Mouse (Mus musculus): ENCODE measurements around the gene Krt80.

The Krt80 gene

DNA sequence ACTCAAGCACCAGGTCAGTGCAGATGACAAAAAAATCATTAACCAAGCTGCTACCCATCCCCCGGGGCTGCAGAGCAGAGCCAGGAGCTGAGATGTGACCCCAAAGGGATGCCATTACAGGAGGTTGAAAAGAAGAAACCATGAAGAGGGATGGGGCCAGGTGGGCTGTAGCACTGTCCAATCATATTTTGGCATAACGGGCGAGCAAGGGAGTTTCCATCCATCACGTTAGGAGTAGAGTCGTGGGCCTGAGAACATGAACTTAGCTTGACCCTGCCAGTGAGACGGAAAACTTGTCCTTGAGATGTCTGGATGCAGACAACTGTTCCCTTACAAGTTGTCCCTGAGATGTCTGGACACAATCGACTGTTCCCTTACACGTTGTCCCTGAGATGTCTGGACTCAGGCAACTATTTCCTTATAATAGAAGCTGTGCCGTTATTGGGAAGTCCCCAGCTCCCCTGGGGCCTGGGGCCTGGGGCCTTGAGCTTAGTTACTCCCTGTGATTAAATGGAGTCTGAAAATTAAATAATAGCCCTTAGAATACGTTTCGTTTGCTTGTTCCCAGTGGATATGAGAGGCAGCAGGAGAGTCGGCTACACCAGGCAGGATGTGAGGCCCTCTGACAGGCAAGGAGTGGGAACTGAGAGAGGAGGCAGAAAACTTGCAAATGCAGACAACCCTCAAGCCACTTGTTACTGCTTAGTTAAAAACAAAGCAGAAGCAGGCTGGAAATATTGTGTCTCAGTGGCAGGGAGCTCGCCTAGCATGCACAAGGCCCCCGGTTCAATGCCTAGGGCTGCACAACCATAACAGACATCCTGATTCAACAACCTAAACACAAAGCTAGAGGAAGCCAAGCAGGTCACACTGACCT, 50.8 kb downstream of the Krt80 start:
- DNase-seq (ENCODE audit: inconsistent age in 2 of 2, low spot score in 1 of 2): peak; percentile 78 to 85

DNA sequence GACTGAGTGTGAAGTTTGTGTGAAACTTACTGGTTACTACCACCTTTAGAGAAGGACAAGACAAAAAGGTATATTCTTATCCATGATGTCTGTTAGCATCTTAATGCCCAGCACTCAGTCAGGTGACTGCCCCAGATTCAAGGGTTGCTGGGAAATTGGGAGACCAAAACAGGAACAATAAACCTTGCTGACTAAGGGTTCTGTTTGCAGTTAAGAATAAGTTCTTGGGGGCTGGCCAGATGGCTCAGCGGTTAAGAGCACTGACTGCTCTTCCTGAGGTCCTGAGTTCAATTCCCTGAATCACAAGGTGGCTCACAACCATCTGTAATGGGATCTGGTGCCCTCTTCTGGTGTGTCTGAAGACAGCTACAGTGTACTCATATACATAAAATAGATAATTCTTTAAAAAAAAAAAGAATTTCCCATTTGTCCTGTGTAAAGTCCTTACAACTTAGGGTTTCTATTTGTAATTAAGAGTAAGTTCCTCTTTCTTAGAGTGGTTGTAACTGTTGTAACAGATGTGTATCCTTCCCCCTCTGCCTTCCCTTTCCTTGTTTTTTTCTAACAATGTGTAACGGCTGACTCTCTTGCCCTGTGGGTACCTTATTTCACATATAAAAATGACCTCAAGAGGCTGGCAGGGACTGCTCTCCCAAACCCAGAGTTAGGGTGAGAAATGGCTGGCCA, 52.0 kb downstream of the Krt80 start:
- peak in 1 of 2 experiments; percentile 61 for DNase-seq (ENCODE audit: inconsistent age in 2 of 2, low spot score in 1 of 2)

DNA sequence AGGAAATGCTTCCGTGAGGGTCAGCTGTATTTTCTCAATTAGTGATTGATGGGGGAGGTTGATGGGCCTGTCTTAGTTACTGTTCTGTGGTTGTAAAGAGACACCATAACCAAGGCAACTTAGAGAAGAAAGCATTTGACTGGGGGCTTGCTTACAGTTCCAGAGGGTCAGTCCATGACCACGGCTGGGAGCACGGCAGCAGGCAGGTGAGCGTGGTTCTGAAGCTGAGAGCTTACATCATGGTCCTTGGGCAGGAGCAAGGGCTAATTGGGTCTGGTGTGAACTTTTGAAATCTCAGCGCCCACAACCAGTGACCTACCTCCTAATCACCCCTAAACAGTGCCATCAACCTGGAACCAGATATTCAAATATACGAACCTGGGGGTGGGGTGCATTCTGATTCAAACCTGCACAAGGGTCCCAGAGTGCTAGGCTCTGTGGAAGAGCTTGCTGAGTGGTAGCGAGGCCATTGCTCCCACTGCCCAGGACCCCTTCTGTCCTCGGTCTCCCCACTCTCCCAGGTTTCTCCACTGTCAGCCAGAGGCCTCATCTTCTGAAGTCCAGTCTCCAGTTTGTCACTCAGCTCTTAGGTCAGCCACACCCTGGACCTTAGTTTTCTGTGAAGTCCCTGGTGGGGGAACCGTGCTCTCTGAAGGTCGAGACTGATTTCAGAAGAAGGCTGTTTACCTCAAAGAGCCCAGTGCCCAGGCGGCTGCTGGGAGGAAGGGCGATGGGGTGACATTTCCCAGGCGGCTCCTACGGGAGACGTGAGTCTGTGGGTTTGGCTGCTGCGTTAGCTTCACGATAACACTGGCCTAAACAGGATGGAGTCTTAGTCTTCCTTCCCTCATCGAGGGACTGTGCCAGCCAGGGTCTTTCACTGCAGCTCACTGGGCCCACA, 52.8 kb downstream of the Krt80 start:
- DNase-seq (ENCODE audit: inconsistent age in 2 of 2, low spot score in 1 of 2): peak; percentile 37 to 62

DNA sequence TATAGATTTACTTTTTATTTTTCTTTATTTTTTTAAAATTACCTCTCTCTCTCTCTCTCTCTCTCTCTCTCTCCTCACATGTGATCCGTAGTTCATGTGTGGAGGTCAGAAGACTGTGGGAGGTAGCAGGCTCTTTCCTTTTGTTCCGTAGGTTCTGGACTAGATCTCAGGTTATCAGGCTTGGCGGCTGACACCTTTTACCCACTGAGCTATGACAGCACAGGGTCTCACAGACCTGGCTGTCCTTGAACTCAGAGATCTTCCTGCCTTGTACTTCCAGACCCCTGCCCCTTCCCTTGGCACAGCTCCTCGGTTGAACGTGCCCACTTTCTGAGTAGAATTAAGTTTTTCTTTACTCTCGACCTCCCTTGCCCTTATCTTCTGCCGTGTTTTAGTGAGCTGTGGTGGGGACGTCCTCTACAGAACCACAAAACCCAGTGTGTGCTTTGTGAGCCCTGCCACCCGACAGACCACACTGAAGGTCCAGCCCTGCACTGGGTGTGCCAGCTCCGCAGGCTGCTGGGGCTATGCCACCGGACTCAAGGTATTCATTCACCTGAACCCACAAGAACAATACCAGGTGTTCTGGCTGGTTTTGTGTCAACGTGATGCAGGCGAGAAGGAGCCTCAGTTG, 53.6 kb downstream of the Krt80 start:
- peak; percentile 33 to 56 for DNase-seq (ENCODE audit: inconsistent age in 2 of 2, low spot score in 1 of 2)

DNA sequence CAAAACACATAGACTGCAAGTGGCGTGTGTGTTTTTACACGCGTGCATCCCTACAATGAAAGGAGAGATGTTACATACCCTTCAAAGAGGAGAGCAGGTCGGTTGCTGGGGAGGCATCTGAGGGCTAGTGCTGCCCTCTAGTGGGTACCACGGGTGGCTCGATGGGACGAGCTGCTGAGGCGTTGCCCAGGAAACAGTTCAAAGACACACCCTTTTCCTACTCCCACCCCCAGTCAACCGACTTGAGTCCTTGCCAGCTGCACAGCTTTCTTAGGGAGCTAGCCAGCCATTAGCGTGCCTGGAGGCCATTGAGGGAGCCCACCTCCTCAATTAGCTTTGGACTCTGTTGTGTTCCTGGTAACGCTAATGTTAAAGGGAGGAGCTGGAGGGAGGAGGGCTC, 54.1 kb downstream of the Krt80 start:
- peak; percentile 93 to 97 for DNase-seq (ENCODE audit: inconsistent age in 2 of 2, low spot score in 1 of 2)

DNA sequence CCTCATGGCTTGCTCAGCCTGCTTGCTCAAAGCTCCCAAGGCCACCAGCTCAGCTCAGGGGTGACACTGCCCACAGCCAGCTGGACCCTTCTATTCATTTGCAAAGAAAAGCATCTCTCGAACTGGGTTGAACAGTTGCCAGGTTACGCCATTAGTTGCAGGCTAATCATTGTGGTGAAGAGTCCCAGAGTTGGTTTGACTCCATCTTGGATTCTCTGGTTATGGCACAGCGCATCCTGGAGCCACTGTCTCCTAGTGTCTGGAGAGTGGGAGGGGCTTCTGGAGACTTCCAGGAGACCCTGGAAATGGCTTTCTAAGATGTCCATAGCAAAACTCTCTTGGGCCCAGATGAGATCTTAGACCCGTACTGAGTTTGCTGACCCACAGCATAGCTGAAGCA, 54.6 kb downstream of the Krt80 start:
- peak in 1 of 2 experiments; percentile 46 for DNase-seq (ENCODE audit: inconsistent age in 2 of 2, low spot score in 1 of 2)

DNA sequence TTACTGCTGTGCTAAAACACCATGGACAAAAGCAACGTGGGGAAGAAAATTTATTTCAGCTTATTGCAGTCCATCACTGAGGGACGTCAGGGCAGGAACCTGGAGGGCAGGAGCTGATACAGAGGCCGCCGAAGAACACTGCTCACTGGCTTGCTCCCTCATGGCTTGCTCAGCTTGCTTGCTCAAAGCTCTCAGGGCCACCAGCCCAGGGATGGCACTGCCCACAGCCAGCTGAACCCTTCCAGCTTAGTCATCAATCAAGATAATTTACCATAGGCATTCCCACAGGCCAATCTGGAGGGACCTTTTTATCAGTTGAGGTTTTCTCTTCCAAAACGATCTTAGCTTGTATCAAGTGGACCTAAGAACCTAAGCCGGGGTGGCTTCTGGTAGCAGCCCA, 58.0 kb downstream of the Krt80 start:
- DNase-seq (ENCODE audit: inconsistent age in 2 of 2, low spot score in 1 of 2): peak; percentile 48 to 74

DNA sequence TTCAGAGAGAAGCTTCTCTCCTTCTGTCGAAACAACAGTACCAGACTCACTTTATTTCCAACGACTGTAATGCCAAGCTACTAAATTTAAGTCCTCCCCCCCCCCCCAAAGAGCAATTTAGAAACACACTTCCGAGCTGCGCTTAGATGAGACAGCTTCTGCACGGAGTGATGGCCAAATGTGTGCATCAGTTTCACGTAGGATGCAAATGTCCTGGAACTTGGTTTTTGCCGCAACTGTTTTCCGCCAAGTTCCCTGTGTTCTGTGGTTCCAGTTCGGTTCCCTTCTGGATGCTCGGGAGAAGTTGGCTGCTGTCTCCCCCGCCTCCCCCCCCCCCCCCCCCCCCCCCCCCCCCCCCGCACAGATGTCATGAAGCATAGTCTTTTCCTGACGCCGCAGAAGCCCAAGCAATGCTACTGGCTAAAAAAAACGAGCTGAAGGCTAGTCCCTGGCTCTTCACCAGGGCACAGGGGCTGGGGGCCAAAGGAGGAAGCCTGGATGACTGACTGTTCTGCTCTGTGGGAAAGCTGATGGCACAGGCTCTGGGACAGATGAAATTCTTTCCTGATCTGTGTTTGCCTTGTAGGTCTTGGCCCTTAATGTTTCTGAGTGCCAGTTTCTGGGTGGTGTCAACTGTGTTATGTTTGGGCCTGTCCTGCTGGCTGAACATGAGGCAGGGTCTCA, 58.7 kb downstream of the Krt80 start:
- DNase-seq (ENCODE audit: inconsistent age in 2 of 2, low spot score in 1 of 2): no peak

DNA sequence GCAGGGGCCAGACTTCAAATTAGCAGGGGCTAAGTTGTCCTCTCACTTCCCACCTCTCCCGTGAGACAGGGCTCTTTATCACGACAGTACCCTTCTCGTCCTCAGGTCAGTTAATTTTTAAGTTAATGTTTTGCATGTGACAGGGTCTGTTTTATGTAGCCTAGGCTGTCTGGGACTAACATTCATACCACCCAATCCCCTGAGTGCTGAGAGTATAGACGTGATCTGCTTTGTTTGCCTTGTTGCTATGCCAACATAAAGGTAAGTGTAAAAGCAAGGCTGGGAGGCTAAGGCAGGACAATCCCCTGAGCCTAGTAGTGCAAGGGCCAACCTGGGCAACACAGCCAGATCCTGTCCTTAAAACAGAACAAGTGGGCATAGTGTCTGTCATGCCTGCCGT, 60.5 kb downstream of the Krt80 start:
- no peak for DNase-seq (ENCODE audit: inconsistent age in 2 of 2, low spot score in 1 of 2)

DNA sequence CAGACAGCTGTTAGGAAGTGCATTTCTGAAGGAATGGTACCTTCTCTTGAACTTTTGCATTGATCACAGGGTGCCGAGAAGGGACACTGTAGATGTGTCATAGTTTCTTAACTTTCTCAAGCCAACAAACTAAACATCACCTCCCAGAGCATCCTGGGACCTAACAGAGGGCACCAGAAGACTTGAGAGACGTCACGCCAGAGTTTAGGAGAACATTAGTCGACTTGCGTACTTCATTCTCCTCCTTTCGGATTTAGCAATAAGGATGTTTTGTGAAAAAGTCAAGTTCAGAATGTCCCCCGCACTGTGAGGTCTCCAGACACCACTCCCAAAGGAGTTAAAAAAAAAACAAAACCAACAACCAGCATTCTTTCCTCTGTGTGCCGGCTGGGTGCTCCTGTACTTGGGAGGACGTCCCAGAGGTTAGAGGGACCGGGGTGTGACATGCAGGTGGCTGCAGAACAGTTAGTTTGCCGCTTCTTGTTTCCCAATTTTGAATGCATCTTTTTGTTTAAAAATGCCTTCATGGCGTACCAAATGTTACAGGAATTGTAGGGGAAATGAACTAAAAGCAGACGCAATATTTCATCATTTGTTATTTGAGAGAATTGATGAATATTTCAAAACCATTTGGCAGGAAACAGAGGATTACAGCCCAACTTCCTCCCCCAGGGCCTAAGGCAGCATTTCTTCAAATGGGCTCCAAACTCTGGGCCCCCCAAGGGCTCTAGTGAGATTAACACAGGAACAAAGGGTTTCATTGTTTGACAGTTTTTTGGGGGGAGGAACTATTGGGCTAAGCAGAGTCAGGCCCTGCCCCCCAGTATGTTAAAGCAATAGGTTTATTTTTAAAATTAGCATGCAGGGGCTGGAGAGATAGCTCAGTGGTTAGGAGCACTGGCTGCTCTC, 61.3 kb downstream of the Krt80 start:
- peak in 1 of 2 experiments; percentile 50 for DNase-seq (ENCODE audit: inconsistent age in 2 of 2, low spot score in 1 of 2)

DNA sequence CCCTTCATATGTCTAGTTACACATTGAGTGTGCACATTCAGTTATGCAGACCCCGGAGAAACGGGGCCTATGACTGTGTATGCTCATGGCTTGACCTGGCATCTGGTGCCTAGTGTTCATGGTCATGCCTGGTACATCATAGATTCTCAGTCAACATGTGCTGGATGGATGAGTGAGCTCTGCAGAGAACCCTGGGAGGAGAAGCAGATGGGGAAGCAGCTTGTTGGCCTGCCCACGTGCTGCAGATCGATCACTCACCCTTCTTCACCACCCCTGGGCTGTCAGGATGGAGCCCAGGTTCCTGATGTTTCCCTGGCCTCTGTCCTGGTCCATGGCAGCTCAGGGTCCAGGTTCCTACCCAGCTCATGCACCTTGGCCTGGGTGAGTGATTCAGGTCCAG, 63.5 kb downstream of the Krt80 start:
- DNase-seq (ENCODE audit: inconsistent age in 2 of 2, low spot score in 1 of 2): no peak

DNA sequence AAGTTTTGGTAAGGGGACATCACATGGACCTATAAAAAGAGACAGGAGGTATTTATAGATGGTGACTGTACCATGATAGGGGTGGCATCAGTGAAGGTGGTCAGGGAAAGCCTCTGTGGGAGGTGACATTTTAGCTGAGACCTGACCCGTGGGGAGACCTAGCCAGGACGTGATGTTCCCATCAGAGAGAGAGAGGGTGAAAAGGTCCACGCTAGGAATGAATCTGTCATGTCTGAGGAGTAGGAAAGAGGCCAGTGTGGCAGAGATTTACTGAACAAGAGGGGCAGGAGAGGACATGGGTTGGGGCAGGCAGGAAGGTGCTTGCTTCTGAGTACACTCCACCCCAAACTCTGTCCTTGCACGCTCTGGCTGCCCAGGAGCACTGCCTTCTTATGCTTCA, 66.1 kb downstream of the Krt80 start:
- DNase-seq (ENCODE audit: inconsistent age in 2 of 2, low spot score in 1 of 2): no peak

DNA sequence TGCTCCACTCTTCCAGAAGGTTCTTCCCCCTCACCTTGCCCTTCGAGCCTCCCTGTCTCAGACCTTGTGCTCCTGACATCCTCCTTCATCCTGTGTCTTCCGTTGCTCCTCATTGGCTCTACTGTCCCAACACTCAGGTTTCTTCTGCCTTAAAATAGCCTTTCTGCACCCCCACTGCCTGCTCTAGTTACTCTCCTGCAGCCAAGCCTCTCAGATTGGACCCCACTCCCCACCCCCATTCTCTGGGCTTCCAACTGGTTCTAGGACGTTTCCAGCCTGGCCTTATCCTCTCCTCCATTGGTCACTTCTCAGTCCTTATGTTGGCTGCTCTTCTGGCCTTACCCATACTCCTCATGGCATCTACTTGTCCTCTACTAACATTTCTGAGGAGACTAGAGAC, 67.8 kb downstream of the Krt80 start:
- DNase-seq (ENCODE audit: inconsistent age in 2 of 2, low spot score in 1 of 2): no peak

DNA sequence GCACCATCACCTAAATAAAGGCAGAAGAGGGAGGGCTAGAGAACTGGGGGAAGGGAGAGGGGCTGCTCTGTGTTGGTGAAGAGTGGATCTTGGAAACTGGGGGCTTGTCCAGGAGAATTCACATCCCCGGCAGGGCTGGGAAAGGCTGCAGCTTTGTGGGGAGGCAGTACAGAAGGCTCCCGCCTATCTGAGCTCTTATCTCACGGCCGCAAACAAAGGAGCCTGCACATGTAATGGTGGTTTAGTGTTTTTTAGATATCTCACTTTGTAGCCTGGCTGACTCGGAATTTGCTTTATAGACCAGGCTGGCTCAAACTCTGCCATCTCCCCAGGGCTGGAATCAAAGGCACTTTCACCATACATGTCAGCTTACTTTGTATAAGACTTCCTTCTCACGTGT, 69.8 kb downstream of the Krt80 start:
- DNase-seq (ENCODE audit: inconsistent age in 2 of 2, low spot score in 1 of 2): no peak

DNA sequence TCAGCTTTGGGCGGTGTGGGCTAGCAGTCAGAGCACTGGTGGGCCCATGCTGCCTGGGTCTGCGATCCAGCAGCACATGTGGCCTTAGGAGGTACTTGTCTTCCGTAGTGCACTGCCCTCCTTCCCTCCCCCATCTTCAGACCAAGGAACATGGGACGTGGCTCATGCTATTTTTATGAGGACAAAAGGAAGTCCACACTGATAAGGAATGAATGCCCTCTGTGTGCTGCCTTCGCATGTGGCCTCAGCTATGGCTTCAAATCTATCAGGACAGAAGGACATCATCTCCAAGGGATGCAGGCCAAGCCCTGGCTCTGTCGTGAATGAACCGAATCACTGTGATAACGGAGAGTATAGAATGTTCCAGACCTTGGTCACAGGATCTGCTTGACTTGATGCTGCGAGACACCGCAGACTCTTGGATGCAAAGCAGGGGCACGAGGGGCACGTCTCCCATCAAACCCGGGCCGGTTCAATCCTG, 70.4 kb downstream of the Krt80 start:
- DNase-seq (ENCODE audit: inconsistent age in 2 of 2, low spot score in 1 of 2): no peak

DNA sequence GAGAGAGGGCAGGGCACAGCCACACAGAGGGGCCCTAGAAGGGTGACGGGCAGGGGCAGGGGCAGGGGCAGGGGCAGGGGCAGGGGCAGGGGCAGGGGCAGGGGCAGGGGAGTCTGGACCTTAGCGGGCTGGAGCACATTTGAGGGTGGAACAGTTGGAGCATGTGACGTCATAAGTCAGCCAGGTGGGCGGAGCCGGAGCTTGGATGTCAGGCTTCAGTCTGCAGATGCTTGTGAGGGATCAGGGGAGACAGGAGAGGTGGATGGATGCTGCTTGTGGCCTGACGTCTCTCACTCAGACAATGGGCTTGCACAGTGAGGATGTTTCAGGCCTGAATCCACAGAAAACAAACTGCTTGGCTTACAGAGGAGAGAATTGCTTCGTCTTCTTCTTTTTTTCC, 71.4 kb downstream of the Krt80 start:
- no peak for DNase-seq (ENCODE audit: inconsistent age in 2 of 2, low spot score in 1 of 2)

DNA sequence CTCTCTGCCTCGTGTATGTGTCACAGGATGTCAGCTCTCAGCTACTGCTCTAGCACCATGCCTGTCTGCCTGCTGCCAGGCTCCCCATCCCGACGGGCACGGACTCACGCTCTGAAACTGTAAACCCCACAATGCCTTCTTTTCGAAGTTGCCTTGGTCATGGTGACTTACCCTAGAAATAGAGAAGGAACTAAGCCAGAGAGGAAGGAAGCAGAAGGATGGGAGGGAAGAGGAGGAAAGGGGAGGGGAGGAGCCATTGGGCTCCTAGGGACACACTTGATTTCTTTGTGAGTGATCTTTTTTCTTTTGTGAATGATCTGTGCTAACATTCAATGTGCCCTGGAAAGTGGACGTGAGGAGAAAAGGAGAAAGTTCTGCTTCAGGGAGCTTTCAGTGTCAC, 72.0 kb downstream of the Krt80 start:
- no peak for DNase-seq (ENCODE audit: inconsistent age in 2 of 2, low spot score in 1 of 2)

All from adrenal gland, adult (tissue).